In the genomic region with DNA sequence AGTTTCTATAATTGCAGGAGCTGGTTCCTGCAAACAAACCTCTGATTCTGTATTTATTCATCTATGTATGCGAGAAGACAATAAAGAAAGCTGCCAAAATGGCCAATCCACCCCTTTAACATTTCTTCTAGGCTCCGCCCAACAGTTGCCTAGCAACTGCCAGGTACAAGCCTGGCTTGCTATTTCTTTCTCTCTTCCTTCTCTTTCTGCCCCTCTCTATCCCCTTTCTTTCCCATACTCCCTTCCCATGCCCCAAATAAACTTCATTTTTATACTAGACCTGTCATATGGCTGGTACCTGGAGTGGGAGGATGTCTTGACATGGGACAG, we compare ENCODE assay signal across 29 mouse cellular contexts. TPM values are rescaled to one million over a fixed set of nuclear protein-coding genes. Genes with fewer than 3 reads are reported as not detected.
"Had no signal": no experiment of that assay in that cellular context is flagged by ENCODE, and none has a peak within 500 bp of the region (broad histone marks: within the 10 kb centered on the region; RNA-seq: fewer than 3 reads in every experiment).

No protein-coding gene starts in this region.

- H3K27me3 ChIP-seq: limb, embryonic 13.5 days; liver, embryonic 12.5 days; liver, embryonic 15.5 days; lung, embryonic 15.5 days; megakaryocyte, embryonic 14.5 days; neural tube, embryonic 13.5 days; stomach, embryonic 15.5 days had no signal

- H3K4me3 ChIP-seq: layer of hippocampus, adult 2 months; limb, embryonic 10.5 days; limb, embryonic 13.5 days; liver, embryonic 12.5 days; liver, embryonic 15.5 days; lung, embryonic 15.5 days; megakaryocyte, embryonic 14.5 days; midbrain, embryonic 10.5 days; myocyte; neural tube, embryonic 13.5 days; stomach, embryonic 15.5 days had no signal

- H3K4me1 ChIP-seq: limb, embryonic 10.5 days; limb, embryonic 13.5 days; liver, embryonic 12.5 days; liver, embryonic 15.5 days; lung, embryonic 15.5 days; megakaryocyte, embryonic 14.5 days; midbrain, embryonic 10.5 days; stomach, embryonic 15.5 days had no signal

- H3K9ac ChIP-seq: limb, embryonic 13.5 days; liver, embryonic 12.5 days; liver, embryonic 15.5 days; lung, embryonic 15.5 days; neural tube, embryonic 13.5 days; stomach, embryonic 15.5 days had no signal

- H3K9me3 ChIP-seq: limb, embryonic 10.5 days; limb, embryonic 13.5 days; liver, embryonic 12.5 days; liver, embryonic 15.5 days; lung, embryonic 15.5 days; midbrain, embryonic 10.5 days; neural tube, embryonic 13.5 days; stomach, embryonic 15.5 days had no signal

- H3K27ac ChIP-seq: layer of hippocampus, adult 2 months; limb, embryonic 10.5 days; limb, embryonic 13.5 days; liver, embryonic 12.5 days; liver, embryonic 15.5 days; lung, embryonic 15.5 days; midbrain, embryonic 10.5 days; neural tube, embryonic 13.5 days; stomach, embryonic 15.5 days had no signal

- H3K4me2 ChIP-seq: limb, embryonic 13.5 days; liver, embryonic 12.5 days; liver, embryonic 15.5 days; lung, embryonic 15.5 days; neural tube, embryonic 13.5 days; stomach, embryonic 15.5 days had no signal

- ATAC-seq: liver, embryonic 12.5 days had no signal

- DNase-seq: kidney, adult 18-20 months; kidney, adult 9 months; kidney, postnatal 10 days; layer of hippocampus, adult 9-11 months; liver; lung, adult 18-20 months; lung, postnatal 10 days; lung, postnatal 36 days; retina, postnatal 1 day; right cerebral cortex, postnatal 25 days; spleen, adult 18-20 months; thymus, postnatal 25 days had no signal

- H3K36me3 ChIP-seq: limb, embryonic 10.5 days; limb, embryonic 13.5 days; liver, embryonic 12.5 days; liver, embryonic 15.5 days; lung, embryonic 15.5 days; midbrain, embryonic 10.5 days; neural tube, embryonic 13.5 days; stomach, embryonic 15.5 days had no signal

RNA-seq across cellular contexts. Expression of a gene that starts 53.2 kb away (rescaled TPM):
- total RNA-seq: layer of hippocampus, adult 2 months; layer of hippocampus, postnatal 25 days; left cerebral cortex, adult 18-20 months; left cerebral cortex, postnatal 25 days; monocyte, adult 5-6 weeks; neutrophil, adult 5-6 weeks had no signal
- polyA plus RNA-seq: limb, embryonic 10.5 days; limb, embryonic 13.5 days; lung, embryonic 15.5 days; midbrain, embryonic 10.5 days; neural tube, embryonic 13.5 days; thymus, postnatal 0 days had no signal
